Comparison of ENCODE assay signal across 9 mouse cellular contexts in the genomic region with DNA sequence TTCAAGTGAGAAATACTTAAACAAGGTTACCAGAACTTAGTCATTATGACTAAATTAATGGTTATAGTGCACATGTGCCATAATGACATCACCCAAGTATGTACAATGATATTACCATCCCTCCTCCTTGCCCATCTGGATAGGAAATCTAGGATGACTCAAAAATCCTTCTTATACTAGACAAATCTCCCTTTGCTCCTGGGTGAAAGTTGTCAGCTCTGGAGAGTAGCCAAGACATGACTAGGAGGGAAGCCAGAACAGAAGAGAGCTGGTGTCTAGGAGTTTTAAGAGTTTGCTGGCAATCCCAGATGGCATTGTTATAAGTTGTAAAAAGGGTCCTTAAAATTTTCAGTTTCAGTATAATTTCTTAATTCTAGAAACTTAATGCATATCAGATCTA.
DNase-seq lines count a peak whose midpoint lies in the region; TF ChIP-seq lines count a peak whose summit lies in the region.
"Had no signal": no experiment of that assay in that cellular context is flagged by ENCODE, and none has a peak within 500 bp of the region (broad histone marks: within the 10 kb centered on the region; RNA-seq: fewer than 3 reads in every experiment).

No protein-coding gene starts in this region.

- H3K4me1 ChIP-seq in kidney, adult 2 months (ENCODE audit: control insufficient read depth, insufficient read depth, low read length): peaks cover 3% of the 10 kb centered on the region; the same call in 1 of the 2 replicates

- no peak for TF ChIP-seq POLR2A in kidney, adult 2 months (IDR thresholded peaks at IDR 0.05; ENCODE audit: low read depth, low read length)

- no peaks in the 10 kb centered on the region for H3K27me3 ChIP-seq in kidney, adult 2 months (replicated peaks; ENCODE audit: control insufficient read depth, insufficient read depth, low read length)

- H3K27ac ChIP-seq in kidney, adult 2 months (ENCODE audit: insufficient read depth, low read depth, low read length): no peak overlapping the region
- H3K27ac ChIP-seq: hindbrain, embryonic 10.5 days had no signal

- no peak overlapping the region for H3K4me3 ChIP-seq in kidney, adult 2 months (ENCODE audit: insufficient read depth, low read depth, low read length)
- H3K4me3 ChIP-seq: hindbrain, embryonic 10.5 days had no signal

- peak; percentile 15 to 66 for DNase-seq in adrenal gland, adult (ENCODE audit: inconsistent age in 2 of 2, low spot score in 1 of 2)
- DNase-seq in adrenal gland, postnatal 25 days: no peak
- peak; percentile 57 for DNase-seq in kidney, adult 2 months
- DNase-seq in kidney, adult 18-20 months: no peak
- peak; percentile 45 for DNase-seq in right cerebral cortex, adult 18-20 months
- no peak for DNase-seq in right cerebral cortex, postnatal 10 days (ENCODE audit: low spot score in 2 of 2)
- DNase-seq in gastrocnemius, postnatal 25 days: no peak
- no peak for DNase-seq in thymus, postnatal 36 days

- TF ChIP-seq CTCF in kidney, adult 2 months (conservative IDR thresholded peaks at IDR 0.05; ENCODE audit: insufficient read depth, insufficient read length, low read depth, low read length): no peak

- H3K36me3 ChIP-seq in kidney, adult 2 months (ENCODE audit: control insufficient read depth, insufficient read depth, low read length): no peaks in the 10 kb centered on the region
- H3K36me3 ChIP-seq: hindbrain, embryonic 10.5 days had no signal

Comparison
In these comparisons a context has a peak if more than half of its experiments do, and no peak if none do; other contexts are left out.
1. DNase-seq: peak in adrenal gland, adult (2 of 2), kidney, adult 2 months (single experiment) and right cerebral cortex, adult 18-20 months (single experiment); none in adrenal gland, postnatal 25 days (single experiment), kidney, adult 18-20 months (single experiment), right cerebral cortex, postnatal 10 days (0 of 2), gastrocnemius, postnatal 25 days (single experiment) and thymus, postnatal 36 days (0 of 2).